Mouse (Mus musculus) NIH3T3 (cell line): ENCODE results near the gene Atp8a2.
A peak's percentile ranks its signal among the peaks of the same experiment; 100 is the strongest.

Source experiments
- DNase-seq: peaks from one replicate; pipeline ENCODE4 v3.0.0-alpha.2; 2012; ENCODE audit warnings: low read depth

Atp8a2 gene

GRCm38 (mm10) chr14:59919865-59920264 lies 277.1 kb downstream of the Atp8a2 start:
- DNase-seq = no peak

- DNase-seq = no peak
Observed at GRCm38 (mm10) chr14:59903484-59904130, 293.4 kb downstream of the Atp8a2 start.

- no peak for DNase-seq
Observed at GRCm38 (mm10) chr14:59893971-59894370, 303.0 kb downstream of the Atp8a2 start.

- no peak for DNase-seq
Observed at GRCm38 (mm10) chr14:59892084-59892483, 304.9 kb downstream of the Atp8a2 start.

DNA sequence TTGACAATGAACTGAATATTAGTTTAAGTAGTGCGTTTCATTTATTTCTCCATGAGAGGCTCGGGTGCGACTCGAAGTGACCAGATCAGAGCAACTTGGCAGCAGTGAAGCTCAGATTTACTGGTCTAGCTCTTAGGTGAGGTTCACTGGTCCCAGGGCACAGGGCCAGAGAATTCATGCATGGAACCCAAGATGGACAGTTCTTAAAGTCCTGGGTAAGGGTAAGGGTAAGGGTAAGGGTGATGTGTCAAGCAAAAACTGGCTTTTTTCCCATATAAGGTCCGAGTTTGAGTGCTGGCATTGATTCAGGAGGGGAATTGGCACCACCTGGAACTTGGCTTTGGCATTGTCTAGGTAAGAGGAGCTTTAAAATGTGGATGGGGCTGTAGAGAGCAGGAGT lies 305.5 kb downstream of the Atp8a2 start:
- DNase-seq = no peak

- DNase-seq = no peak
Observed at GRCm38 (mm10) chr14:59890818-59891217, 306.2 kb downstream of the Atp8a2 start.

DNA sequence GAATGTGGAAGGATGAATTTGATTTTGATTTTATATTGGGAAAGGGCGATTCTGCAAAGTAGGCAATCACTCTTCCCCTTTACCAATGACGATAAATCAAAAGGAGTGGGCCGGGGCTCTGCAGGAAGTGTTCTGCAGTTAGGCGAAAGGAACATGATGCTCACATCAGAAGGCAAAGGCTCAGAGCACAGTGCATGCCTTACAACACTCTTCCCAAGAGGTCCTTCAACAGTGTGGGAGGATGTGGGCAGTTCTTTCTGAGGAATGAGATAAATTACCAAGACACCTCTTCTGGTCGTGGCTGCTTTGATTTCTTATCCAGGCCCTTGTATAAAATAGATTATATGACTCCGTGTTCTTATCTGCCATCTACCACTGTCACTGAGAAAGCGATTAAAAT lies 306.9 kb downstream of the Atp8a2 start:
- DNase-seq = no peak

DNA sequence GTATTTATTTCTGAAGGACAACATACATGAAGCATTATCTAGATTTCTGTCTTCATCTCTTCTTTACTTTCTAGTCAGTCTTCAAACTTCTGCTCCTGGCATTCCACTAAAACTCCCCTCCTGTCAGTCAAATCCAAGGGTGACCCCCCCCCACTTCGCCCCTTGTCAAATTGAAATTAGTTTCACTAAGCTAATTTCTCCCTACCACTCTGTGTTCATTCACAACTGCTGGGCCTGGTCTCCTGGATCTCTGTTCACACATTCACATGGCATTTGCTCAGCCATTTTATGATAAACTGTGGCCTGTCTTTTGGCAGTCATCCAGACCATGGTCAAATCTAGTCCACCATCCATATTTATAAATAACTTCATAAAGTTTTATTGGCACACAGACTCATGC lies 308.5 kb downstream of the Atp8a2 start:
- DNase-seq = peak; percentile 1

DNA sequence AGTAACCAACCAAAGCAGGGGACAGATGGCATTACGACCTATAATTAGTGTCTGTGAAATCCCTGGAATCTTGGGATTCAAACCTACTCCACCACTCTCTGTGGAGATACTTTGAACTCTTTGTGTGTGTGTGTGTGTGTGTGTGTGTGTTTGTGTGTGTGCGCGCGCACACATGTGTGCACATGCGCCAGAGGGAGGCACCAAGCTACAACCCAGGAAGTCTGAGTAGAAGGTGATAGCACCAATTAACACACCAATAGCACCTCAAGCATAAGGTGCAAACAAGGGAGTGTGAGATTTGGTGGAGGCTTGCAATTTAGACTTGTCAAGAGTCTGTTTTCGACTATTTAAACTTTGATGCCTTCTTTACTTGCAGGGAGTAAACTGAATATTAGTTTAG lies 308.9 kb downstream of the Atp8a2 start:
- DNase-seq = no peak

DNA sequence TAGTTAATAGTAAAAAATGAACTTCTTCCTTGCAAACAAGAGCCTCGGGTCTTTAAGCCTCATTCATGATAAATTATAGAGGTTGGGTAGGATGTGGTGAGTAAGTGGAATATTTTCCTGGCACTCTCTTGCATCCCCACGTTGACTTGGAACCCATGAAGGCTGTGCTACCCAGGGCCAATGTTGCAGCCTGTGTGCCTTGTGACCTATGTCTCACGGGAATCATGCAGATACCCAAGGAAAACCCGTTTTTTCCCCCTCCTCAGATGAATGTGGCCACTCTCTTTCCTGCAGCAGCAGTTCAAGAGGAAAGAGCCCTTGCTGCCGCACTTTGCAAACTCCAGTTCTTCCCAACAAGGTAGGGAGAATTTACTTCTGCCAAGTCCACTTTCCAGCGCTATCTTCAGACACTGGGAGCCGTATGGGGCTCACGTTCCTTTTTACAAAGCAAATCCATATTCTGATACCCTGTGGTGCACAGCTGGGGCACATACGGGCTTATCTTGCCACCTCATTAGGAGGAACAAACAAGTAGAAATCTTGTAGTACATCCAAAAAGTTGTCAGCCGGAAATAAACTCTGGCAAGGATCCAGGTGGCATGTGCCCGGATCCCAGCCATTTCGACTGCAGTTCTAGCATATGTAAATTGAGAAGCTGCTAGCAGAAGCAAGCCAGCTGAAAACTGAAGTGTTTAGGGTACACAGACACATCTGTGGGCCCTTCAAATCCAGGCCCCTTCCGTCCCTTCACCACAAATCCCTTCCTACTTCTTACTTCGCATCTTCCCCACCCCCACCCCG lies 309.7 kb downstream of the Atp8a2 start:
- DNase-seq = no peak

DNA sequence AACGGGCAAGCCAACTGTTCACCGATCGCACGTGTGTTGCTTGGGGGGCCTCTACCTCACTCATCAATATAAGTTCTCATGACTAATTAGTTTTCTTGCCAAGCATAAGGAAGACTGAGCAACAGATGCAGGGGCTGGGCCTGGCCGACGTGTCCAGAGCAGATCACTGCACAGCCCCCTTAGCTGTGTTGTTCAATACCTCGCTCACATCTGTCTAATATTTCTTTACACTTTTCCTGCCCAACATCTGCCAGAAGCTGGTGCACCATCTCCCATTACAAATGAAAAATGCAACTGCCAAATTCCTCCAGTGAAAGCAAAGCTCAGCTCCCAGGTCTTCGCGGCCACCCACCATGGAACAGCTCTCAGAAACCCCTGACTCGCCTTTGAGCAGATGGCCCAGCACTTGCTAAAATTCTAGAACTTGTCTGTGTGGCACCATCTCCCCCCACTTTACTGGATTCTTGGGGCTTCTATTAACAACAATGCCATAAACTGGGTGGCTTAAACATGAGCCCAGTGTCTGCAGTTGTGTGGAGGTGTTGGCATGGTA lies 313.4 kb downstream of the Atp8a2 start:
- DNase-seq = no peak

GRCm38 (mm10) chr14:59880829-59881228 lies 316.1 kb downstream of the Atp8a2 start:
- DNase-seq = no peak

GRCm38 (mm10) chr14:59878248-59878647 lies 318.7 kb downstream of the Atp8a2 start:
- no peak for DNase-seq

- no peak for DNase-seq
Observed at GRCm38 (mm10) chr14:59876525-59876924, 320.5 kb downstream of the Atp8a2 start.

- DNase-seq = no peak
Observed at GRCm38 (mm10) chr14:59868369-59868768, 328.6 kb downstream of the Atp8a2 start.

GRCm38 (mm10) chr14:59867749-59868148 lies 329.2 kb downstream of the Atp8a2 start:
- DNase-seq = no peak

GRCm38 (mm10) chr14:59866001-59866400 lies 331.0 kb downstream of the Atp8a2 start:
- DNase-seq = no peak

DNA sequence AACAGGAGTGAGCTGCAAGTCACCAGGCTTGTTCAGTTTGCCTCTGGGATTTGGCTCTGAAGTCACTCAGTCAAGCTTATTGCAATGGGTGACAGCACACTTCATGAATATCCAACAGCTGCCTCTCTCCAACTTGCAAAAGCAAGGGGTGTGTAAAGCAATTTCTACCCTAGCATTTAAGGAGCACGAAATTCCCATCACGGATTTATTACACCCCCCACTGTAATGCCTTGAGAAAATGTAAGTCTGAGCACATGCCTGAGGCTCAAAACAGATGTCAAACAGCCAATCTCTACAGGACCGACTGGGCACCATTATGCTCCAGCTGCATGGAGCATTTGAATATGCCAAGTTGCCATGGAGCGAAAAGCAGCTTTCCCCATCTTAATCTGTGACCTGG lies 334.6 kb downstream of the Atp8a2 start:
- DNase-seq = no peak

- DNase-seq = no peak
Observed at GRCm38 (mm10) chr14:59859830-59860229, 337.1 kb downstream of the Atp8a2 start.

GRCm38 (mm10) chr14:59858501-59859225 lies 338.3 kb downstream of the Atp8a2 start:
- DNase-seq = no peak

GRCm38 (mm10) chr14:59853139-59853538 lies 343.8 kb downstream of the Atp8a2 start:
- DNase-seq = no peak

DNA sequence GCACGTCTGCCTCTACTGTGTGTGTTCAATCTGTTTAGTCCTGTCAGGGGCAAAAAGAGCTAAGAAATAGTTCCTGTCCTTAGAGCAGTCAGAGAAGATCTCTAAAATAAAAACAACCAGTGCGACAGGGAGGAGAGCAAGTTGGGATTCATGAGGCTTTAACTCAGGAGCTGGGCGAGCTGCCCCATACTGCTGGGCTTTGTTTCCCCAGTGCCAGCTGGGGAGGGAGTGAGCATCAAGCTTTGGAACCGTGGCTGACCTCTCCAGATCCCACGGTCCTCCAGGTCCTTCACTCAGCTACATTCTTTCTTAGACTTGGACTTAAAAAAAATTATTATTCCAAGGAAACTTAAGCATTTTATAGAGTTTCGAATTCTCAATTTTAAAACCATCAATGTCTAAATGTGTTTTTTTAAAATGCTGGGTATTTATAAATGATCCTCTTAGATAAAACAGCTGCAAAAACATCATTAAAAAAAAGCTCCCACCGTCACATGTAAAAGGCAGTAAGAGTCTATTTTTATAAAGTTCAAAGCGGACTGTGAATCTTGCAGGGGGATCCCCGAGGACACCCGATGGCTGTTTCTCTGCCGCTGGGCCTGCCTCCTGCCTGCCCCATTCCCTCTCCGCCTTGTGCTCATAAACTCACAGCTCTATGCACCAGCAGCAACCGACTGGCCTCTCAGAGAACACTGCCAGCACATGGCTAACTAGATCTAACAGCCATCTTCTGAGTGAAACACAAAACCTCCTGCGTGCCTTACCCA lies 350.2 kb downstream of the Atp8a2 start:
- DNase-seq = no peak
